Mouse (Mus musculus) CH12.LX (cell line): ENCODE data around the gene Pigl. TPM values are rescaled to one million over a fixed set of nuclear protein-coding genes. Genes with fewer than 3 reads are reported as not detected.

ENCODE experiments used
- DNase-seq: peaks from one replicate; pipeline ENCODE4 v3.0.0-alpha.2; 2013; ENCODE audit errors: extremely low read depth
- H3K27ac ChIP-seq: 2 replicates; pipeline ENCODE4 v1.5.1; 2012; ENCODE audit warnings: low read depth, mild to moderate bottlenecking, control low read depth, moderate library complexity; ENCODE audit not compliant: insufficient read depth
- H3K27me3 ChIP-seq: replicated peaks from 2 replicates; pipeline ENCODE3; 2012; ENCODE audit warnings: inconsistent platforms
- H3K36me3 ChIP-seq, 2 experiments: replicated peaks in 1 of 2; 2 replicates each; pipeline versions ENCODE3 to v1.6.1; 2012; ENCODE audit warnings: inconsistent platforms in 1 of 2, low read length in 1 of 2, mild to moderate bottlenecking in 1 of 2, mixed read lengths in 1 of 2, moderate library complexity in 1 of 2; ENCODE audit not compliant: control insufficient read depth in 1 of 2, insufficient read depth in 1 of 2
- H3K4me1 ChIP-seq, 2 experiments: 2 replicates each; pipeline ENCODE4 v1.6.1; 2012; ENCODE audit warnings: inconsistent platforms in 1 of 2, moderate library complexity in 1 of 2; ENCODE audit not compliant: insufficient read depth in 2 of 2, control insufficient read depth in 1 of 2
- H3K4me2 ChIP-seq: 2 replicates; pipeline ENCODE4 v1.6.1; 2012; ENCODE audit warnings: low read depth, mild to moderate bottlenecking, control low read depth; ENCODE audit not compliant: poor library complexity, insufficient read depth, severe bottlenecking
- H3K4me3 ChIP-seq, 3 experiments: fragments of 150-350 bp in 1 of 3; sonication (generic) in 1 of 3; replicated peaks in 1 of 3; 2 replicates each; pipeline versions ENCODE3 to v1.5.1; 2011 to 2012; ENCODE audit warnings: low read depth in 2 of 3, low read length in 2 of 3, mild to moderate bottlenecking in 2 of 3, moderate library complexity in 2 of 3, control low read depth in 1 of 3, improper control_type of control experiment in 1 of 3, inconsistent platforms in 1 of 3, mixed read lengths in 1 of 3; ENCODE audit not compliant: poor library complexity in 1 of 3
- H3K79me2 ChIP-seq: replicated peaks from 2 replicates; pipeline ENCODE4 v1.6.1; 2012; ENCODE audit warnings: mild to moderate bottlenecking, moderate library complexity; ENCODE audit not compliant: control insufficient read depth, poor library complexity, insufficient read depth, severe bottlenecking; ENCODE audit errors: extremely low read depth
- H3K9ac ChIP-seq: 2 replicates; pipeline ENCODE4 v1.6.1; 2012; ENCODE audit warnings: low read depth, mild to moderate bottlenecking, control low read depth, moderate library complexity; ENCODE audit not compliant: insufficient read depth
- H3K9me3 ChIP-seq: replicated peaks from 2 replicates; pipeline ENCODE3; 2012; ENCODE audit warnings: low read length, inconsistent platforms, mixed read lengths
- CHD1 ChIP-seq: IDR thresholded peaks from 2 replicates; pipeline ENCODE4 v1.6.1; 2012; ENCODE audit warnings: low read depth, low read length, improper control_type of control experiment, inconsistent platforms
- CHD2 ChIP-seq: IDR thresholded peaks from 2 replicates; pipeline ENCODE4 v1.6.1; 2011; ENCODE audit warnings: low read length, improper control_type of control experiment
- CTCF ChIP-seq, 2 experiments: IDR thresholded peaks in 1 of 2; conservative IDR thresholded peaks in 1 of 2; 2 replicates each; pipeline ENCODE4 v1.5.1; 2011 to 2012; ENCODE audit warnings: low read depth in 2 of 2, low read length in 2 of 2, improper control_type of control experiment in 1 of 2, inconsistent platforms in 1 of 2, mild to moderate bottlenecking in 1 of 2, moderate library complexity in 1 of 2
- ELF1 ChIP-seq: IDR thresholded peaks from 2 replicates; pipeline ENCODE4 v1.6.1; 2014; ENCODE audit warnings: low read depth, mild to moderate bottlenecking, inconsistent platforms, low read length, improper control_type of control experiment
- EP300 ChIP-seq: IDR thresholded peaks from 2 replicates; pipeline ENCODE4 v1.6.1; 2011; ENCODE audit warnings: low read length, improper control_type of control experiment
- ETS1 ChIP-seq: conservative IDR thresholded peaks from 2 replicates; pipeline ENCODE4 v1.6.1; 2012; ENCODE audit warnings: low read depth, mild to moderate bottlenecking, inconsistent platforms, low read length, improper control_type of control experiment, moderate library complexity
- HCFC1 ChIP-seq: IDR thresholded peaks from 2 replicates; pipeline ENCODE4 v1.6.1; 2012; ENCODE audit warnings: low read depth, mild to moderate bottlenecking, inconsistent platforms, low read length, improper control_type of control experiment
- JUN ChIP-seq: IDR thresholded peaks from 2 replicates; pipeline ENCODE4 v1.6.1; 2011; ENCODE audit warnings: low read depth, mild to moderate bottlenecking, low read length, improper control_type of control experiment, moderate library complexity; ENCODE audit not compliant: insufficient read depth
- JUND ChIP-seq: conservative IDR thresholded peaks from 2 replicates; pipeline ENCODE4 v1.6.1; 2011; ENCODE audit warnings: low read depth, low read length, improper control_type of control experiment
- KAT2A ChIP-seq: IDR thresholded peaks from 2 replicates; pipeline ENCODE4 v1.6.1; 2012; ENCODE audit warnings: low read length, improper control_type of control experiment, inconsistent platforms; ENCODE audit not compliant: insufficient replicate concordance
- MAFK ChIP-seq: IDR thresholded peaks from 2 replicates; pipeline ENCODE4 v1.6.1; 2011; ENCODE audit warnings: low read length, improper control_type of control experiment; ENCODE audit not compliant: insufficient replicate concordance
- MAX ChIP-seq: IDR thresholded peaks from 2 replicates; pipeline ENCODE4 v1.6.1; 2011; ENCODE audit warnings: low read length, improper control_type of control experiment
- MAZ ChIP-seq: IDR thresholded peaks from 2 replicates; pipeline ENCODE4 v1.6.1; 2012; ENCODE audit warnings: low read depth, mild to moderate bottlenecking, inconsistent platforms, low read length, improper control_type of control experiment, moderate library complexity
- MYC ChIP-seq: IDR thresholded peaks from 2 replicates; pipeline ENCODE4 v1.6.1; 2011; ENCODE audit warnings: low read depth, mild to moderate bottlenecking, improper control_type of control experiment, low read length
- NELFE ChIP-seq: IDR thresholded peaks from 2 replicates; pipeline ENCODE4 v1.6.1; 2011; ENCODE audit warnings: low read depth, low read length, improper control_type of control experiment
- NRF1 ChIP-seq: IDR thresholded peaks from 2 replicates; pipeline ENCODE4 v1.6.1; 2014; ENCODE audit warnings: low read depth, mild to moderate bottlenecking, inconsistent platforms, low read length, improper control_type of control experiment, moderate library complexity
- PAX5 ChIP-seq: IDR thresholded peaks from 2 replicates; pipeline ENCODE4 v1.6.1; 2012; ENCODE audit warnings: low read length, inconsistent platforms, mixed read lengths
- POLR2A ChIP-seq: IDR thresholded peaks from 2 replicates; pipeline ENCODE4 v1.6.1; 2011; ENCODE audit warnings: low read depth, mild to moderate bottlenecking, improper control_type of control experiment, low read length
- POLR2AphosphoS2 ChIP-seq: IDR thresholded peaks from 2 replicates; pipeline ENCODE4 v1.6.1; 2011; ENCODE audit warnings: low read depth, low read length, improper control_type of control experiment
- SMC3 ChIP-seq: IDR thresholded peaks from 2 replicates; pipeline ENCODE4 v1.6.1; 2011; ENCODE audit warnings: low read depth, low read length, improper control_type of control experiment
- TBP ChIP-seq: conservative IDR thresholded peaks from 2 replicates; pipeline ENCODE4 v1.6.1; 2011; ENCODE audit warnings: low read depth, low read length, improper control_type of control experiment
- USF2 ChIP-seq: conservative IDR thresholded peaks from 2 replicates; pipeline ENCODE4 v1.6.1; 2011; ENCODE audit warnings: low read depth, low read length, improper control_type of control experiment
- ZKSCAN1 ChIP-seq: IDR thresholded peaks from 2 replicates; pipeline ENCODE4 v1.6.1; 2012; ENCODE audit warnings: low read depth, inconsistent platforms, low read length, improper control_type of control experiment, borderline replicate concordance
- ZMIZ1 ChIP-seq: IDR thresholded peaks from 2 replicates; pipeline ENCODE4 v1.6.1; 2012; ENCODE audit warnings: low read depth, mild to moderate bottlenecking, inconsistent platforms, low read length, improper control_type of control experiment
- ZNF384 ChIP-seq: IDR thresholded peaks from 2 replicates; pipeline ENCODE4 v1.6.1; 2012; ENCODE audit warnings: low read depth, low read length, improper control_type of control experiment, inconsistent platforms
- dilution Hi-C: fragments of 300-500 bp; cut with MboI; formaldehyde crosslinking; loops from 2 replicates; pipeline ENCODE4 v1.14.3; 2020; ENCODE audit warnings: low sequenced_read_pairs; ENCODE audit not compliant: extremely low pct_unique_long_range_greater_than_20kb, extremely low pct_ligation_motif_present
- in situ Hi-C: fragments of 300-500 bp; cut with MboI; formaldehyde crosslinking; loops from 3 replicates; pipeline ENCODE4 v1.14.3; 2019; ENCODE audit warnings: low sequenced_read_pairs, low pct_ligation_motif_present, low pct_unique_long_range_greater_than_20kb, mixed read lengths
- polyA plus RNA-seq: library from polyadenylated mRNA; unstranded; fragments of >175 nt; gene quantifications from 2 replicates; pipeline ENCODE4 v1.2.1, GENCODE M21; 2012; ENCODE audit warnings: low read depth; ENCODE audit not compliant: insufficient read length
- total RNA-seq, 2 experiments: library from RNA; depleted of rRNA; stranded (reverse); fragments of 300-350 nt in 1 of 2; fragments of >200 nt in 1 of 2; gene quantifications; 2 replicates each; pipeline ENCODE4 v1.2.3; 2012 to 2014

Pigl gene
- total and polyA plus RNA-seq, 3 experiments = 4.4 to 9.1 (median 5.6) TPM

GRCm38 (mm10) chr11:62554934-62555517, 96.8 kb downstream of the Pigl start:
- peaks cover 6 to 41% of the 10 kb centered on the region in 2 experiments; a peak in 3 of 4 replicates for H3K4me1 ChIP-seq
- H3K4me3 ChIP-seq = no peak overlapping the region
- no peaks in the 10 kb centered on the region for H3K27me3 ChIP-seq
- dilution Hi-C loops (no loop called here), in situ Hi-C loops (no loop called here)
- H3K9me3 ChIP-seq = no peaks in the 10 kb centered on the region
- H3K79me2 ChIP-seq = peaks cover 31% of the 10 kb centered on the region
- H3K27ac ChIP-seq = no peak overlapping the region
- TF ChIP-seq TBP = no peak
- TF ChIP-seq ELF1 = no peak
- TF ChIP-seq ZKSCAN1 = no peak
- no peak for TF ChIP-seq PAX5
- no peak for TF ChIP-seq ZNF384
- TF ChIP-seq MAFK = 0 out of 2 replicates have a peak, but pooled peaks have one; percentile 4
- TF ChIP-seq MAX = no peak
- TF ChIP-seq JUND = no peak
- peak; percentile 37; the same call in 1 of the 2 replicates for TF ChIP-seq NELFE
- TF ChIP-seq POLR2AphosphoS2 = peak; percentile 79
- no peak for TF ChIP-seq SMC3
- TF ChIP-seq ETS1 = no peak
- TF ChIP-seq MYC = 0 out of 2 replicates have a peak, but pooled peaks have one; percentile 34
- 0 out of 2 replicates have a peak, but pooled peaks have one; percentile 8 for TF ChIP-seq CHD2
- TF ChIP-seq USF2 = no peak
- no peak; the same call in 1 of the 2 replicates for TF ChIP-seq POLR2A
- TF ChIP-seq NRF1 = no peak
- TF ChIP-seq MAZ = no peak
- TF ChIP-seq JUN = no peak
- TF ChIP-seq EP300 = no peak
- no peak for TF ChIP-seq HCFC1
- TF ChIP-seq ZMIZ1 = 0 out of 2 replicates have a peak, but pooled peaks have one; percentile 47
- TF ChIP-seq CTCF (conservative IDR thresholded peaks at IDR 0.05 in 1 of 2, IDR thresholded peaks at IDR 0.05 in 1 of 2; ENCODE audit: low read depth in 2 of 2, low read length in 2 of 2) = no peak
- TF ChIP-seq CHD1 = 0 out of 2 replicates have a peak, but pooled peaks have one; percentile 2
- no peak for TF ChIP-seq KAT2A
- peaks cover 18 to 24% of the 10 kb centered on the region in 2 experiments for H3K36me3 ChIP-seq
- DNase-seq = no peak
- peak overlapping the region; percentile 89 for H3K9ac ChIP-seq
- peak overlapping the region; percentile 99 for H3K4me2 ChIP-seq
